ENCODE assay signal across 8 mouse cellular contexts in genomic region chr6:124492842-124493561, GRCm38 (mm10). TPM values are rescaled to one million over a fixed set of nuclear protein-coding genes. Genes with fewer than 3 reads are reported as not detected.
DNase-seq lines count a peak whose midpoint lies in the region; ATAC-seq and TF ChIP-seq lines count a peak whose summit lies in the region.

C1rl (plus strand) TSS chr6:124493113.

- no peaks in the 10 kb centered on the region for H3K27me3 ChIP-seq in embryonic facial prominence, embryonic 11.5 days (ENCODE audit: control insufficient read depth, insufficient read depth, low read length)
- no peaks in the 10 kb centered on the region for H3K27me3 ChIP-seq in intestine, postnatal 0 days (replicated peaks; ENCODE audit: control insufficient read depth, insufficient read depth, low read length)
- H3K27me3 ChIP-seq in limb, embryonic 10.5 days (ENCODE audit: low read depth, poor library complexity, severe bottlenecking), result no peaks in the 10 kb centered on the region
- no peaks in the 10 kb centered on the region for H3K27me3 ChIP-seq in midbrain, embryonic 11.5 days (ENCODE audit: control insufficient read depth, insufficient read depth, low read length)

- DNase-seq in adrenal gland, postnatal 14 days, result peak; percentile 89
- DNase-seq in embryonic facial prominence, embryonic 11.5 days (ENCODE audit: low spot score), result peak; percentile 88
- DNase-seq in heart, adult 11 months, result peak; percentile 99
- DNase-seq in limb, embryonic 10.5 days (ENCODE audit: low spot score), result peak; percentile 79
- peak; percentile 97 for DNase-seq in midbrain, embryonic 11.5 days (ENCODE audit: low spot score, missing footprints)
- peak; percentile 61 for DNase-seq in right cerebral cortex, postnatal 4 days
- peak; percentile 95 for DNase-seq in yolk sac, embryonic 10.5 days (ENCODE audit: low spot score)

- no peaks in the 10 kb centered on the region for H3K4me1 ChIP-seq in embryonic facial prominence, embryonic 11.5 days (ENCODE audit: control insufficient read depth, insufficient read depth, low read length)
- 0 out of 2 replicates have a peak, but pooled peaks cover 4% of the 10 kb centered on the region for H3K4me1 ChIP-seq in intestine, postnatal 0 days (replicated peaks; ENCODE audit: control insufficient read depth, insufficient read depth, low read length)
- H3K4me1 ChIP-seq in limb, embryonic 10.5 days, result peaks cover 9% of the 10 kb centered on the region; the same call in 1 of the 2 replicates
- H3K4me1 ChIP-seq in midbrain, embryonic 11.5 days (ENCODE audit: control insufficient read depth, insufficient read depth, low read length), result no peaks in the 10 kb centered on the region

- no peak within 1 kb of the TSS for H3K9ac ChIP-seq in embryonic facial prominence, embryonic 11.5 days (replicated peaks; ENCODE audit: low read length)
- no peak within 1 kb of the TSS for H3K9ac ChIP-seq in intestine, postnatal 0 days (ENCODE audit: low read depth, low read length)
- H3K9ac ChIP-seq in midbrain, embryonic 11.5 days (ENCODE audit: low read length), result no peak within 1 kb of the TSS

- no peaks in the 10 kb centered on the region for H3K9me3 ChIP-seq in embryonic facial prominence, embryonic 11.5 days (replicated peaks; ENCODE audit: control insufficient read depth, low read length)
- H3K9me3 ChIP-seq in intestine, postnatal 0 days (ENCODE audit: control insufficient read depth), result no peaks in the 10 kb centered on the region
- no peaks in the 10 kb centered on the region for H3K9me3 ChIP-seq in limb, embryonic 10.5 days (replicated peaks)
- no peaks in the 10 kb centered on the region for H3K9me3 ChIP-seq in midbrain, embryonic 11.5 days (ENCODE audit: control insufficient read depth, low read length)

- WGBS in embryonic facial prominence, embryonic 11.5 days, result 37% methylated on average over 4 of the region's 4 CpGs
- WGBS in intestine, postnatal 0 days, result 22% methylated on average over 4 of the region's 4 CpGs
- WGBS in limb, embryonic 10.5 days, result 54% methylated on average over 4 of the region's 4 CpGs
- WGBS in midbrain, embryonic 11.5 days, result 47% methylated on average over 2 of the region's 4 CpGs

- peak; percentile 91 for TF ChIP-seq CTCF in intestine, postnatal 0 days (IDR thresholded peaks at IDR 0.05; ENCODE audit: low read depth)

- H3K27ac ChIP-seq in embryonic facial prominence, embryonic 11.5 days (replicated peaks; ENCODE audit: low read depth, low read length), result no peak within 1 kb of the TSS
- no peak within 1 kb of the TSS; the same call in 1 of the 2 replicates for H3K27ac ChIP-seq in intestine, postnatal 0 days (ENCODE audit: low read depth, low read length)
- peak within 1 kb of the TSS; percentile 82 for H3K27ac ChIP-seq in limb, embryonic 10.5 days
- H3K27ac ChIP-seq in midbrain, embryonic 11.5 days (ENCODE audit: low read depth, low read length), result no peak within 1 kb of the TSS

- no peaks in the 10 kb centered on the region for H3K36me3 ChIP-seq in embryonic facial prominence, embryonic 11.5 days (replicated peaks; ENCODE audit: control insufficient read depth, insufficient read depth, low read depth, low read length)
- no peaks in the 10 kb centered on the region for H3K36me3 ChIP-seq in intestine, postnatal 0 days (ENCODE audit: control insufficient read depth, insufficient read depth)
- no peaks in the 10 kb centered on the region for H3K36me3 ChIP-seq in limb, embryonic 10.5 days
- H3K36me3 ChIP-seq in midbrain, embryonic 11.5 days (ENCODE audit: control insufficient read depth, insufficient read depth, low read length), result no peaks in the 10 kb centered on the region

- H3K4me3 ChIP-seq in embryonic facial prominence, embryonic 11.5 days (ENCODE audit: low read depth, low read length), result no peak within 1 kb of the TSS
- no peak within 1 kb of the TSS for H3K4me3 ChIP-seq in intestine, postnatal 0 days (ENCODE audit: low read depth, low read length)
- H3K4me3 ChIP-seq in limb, embryonic 10.5 days, result no peak within 1 kb of the TSS
- no peak within 1 kb of the TSS for H3K4me3 ChIP-seq in midbrain, embryonic 11.5 days (ENCODE audit: low read depth, low read length)

- H3K4me2 ChIP-seq in embryonic facial prominence, embryonic 11.5 days (ENCODE audit: low read depth, low read length), result no peak within 1 kb of the TSS
- no peak within 1 kb of the TSS; the same call in 1 of the 2 replicates for H3K4me2 ChIP-seq in intestine, postnatal 0 days (replicated peaks; ENCODE audit: low read depth)
- H3K4me2 ChIP-seq in midbrain, embryonic 11.5 days, result no peak within 1 kb of the TSS

- ATAC-seq in embryonic facial prominence, embryonic 11.5 days (replicated peaks; ENCODE audit: insufficient number of reproducible peaks, low FRiP score, low TSS enrichment, low read depth), result peak; percentile 87
- peak; percentile 96 for ATAC-seq in intestine, postnatal 0 days
- peak; percentile 82 for ATAC-seq in midbrain, embryonic 11.5 days (ENCODE audit: low FRiP score)

RNA-seq across cellular contexts. Expression of gene C1rl, which starts in this region (rescaled TPM):
- total RNA-seq in adrenal gland, postnatal 14 days (2021), result 9.2 and 17.6 TPM in 2 replicates
- 0.29 and 0.38 TPM in 2 replicates for polyA plus RNA-seq in embryonic facial prominence, embryonic 11.5 days (2014; fragmentation: Nextera tagmentation; extraction: Ambion mirVana)
- polyA plus RNA-seq in intestine, postnatal 0 days (2015; fragmentation: Nextera tagmentation; extraction: Ambion mirVana), result 1.9 TPM in 2 replicates
- polyA plus RNA-seq in limb, embryonic 10.5 days (2016; fragmentation: Nextera tagmentation; extraction: Ambion mirVana), result 0.69 and 0.84 TPM in 2 replicates
- polyA plus RNA-seq in midbrain, embryonic 11.5 days (2014; fragmentation: Nextera tagmentation; extraction: Ambion mirVana), result 0.23 and 0.28 TPM in 2 replicates

Comparison
In these comparisons a context has a peak if more than half of its experiments do, and no peak if none do; other contexts are left out.
1. Peak in DNase-seq and ATAC-seq in embryonic facial prominence, embryonic 11.5 days; RNA of the gene not detected or under 1 TPM.
2. Peak in DNase-seq and H3K27ac ChIP-seq in limb, embryonic 10.5 days; RNA of the gene not detected or under 1 TPM.
3. Peak in DNase-seq and ATAC-seq in midbrain, embryonic 11.5 days; RNA of the gene not detected or under 1 TPM.